Mouse (Mus musculus) midbrain, embryonic 13.5 days (tissue): ENCODE results near the gene Mtx2. TPM values are rescaled to one million over a fixed set of nuclear protein-coding genes. Genes with fewer than 3 reads are reported as not detected.

Experiments
- polyA plus RNA-seq: library from polyadenylated mRNA; unstranded; fragments of >200 nt; fragmentation: Nextera tagmentation; extraction: Ambion mirVana; gene quantifications from 2 replicates; pipeline ENCODE4 v1.2.1, GENCODE M21; 2015

Mtx2 gene
- polyA plus RNA-seq, 1 experiment from 2014 or later = 123 TPM

Other genes starting within 250 kb of the Mtx2 start
- gene Lnpk, start 246.4 kb upstream of the Mtx2 start, polyA plus RNA-seq = 51.2 and 63.7 TPM in 2 replicates
- gene Evx2, start 166.2 kb upstream of the Mtx2 start, polyA plus RNA-seq = 0.62 and 0.89 TPM in 2 replicates
- gene Hoxd13, start 157.5 kb upstream of the Mtx2 start, polyA plus RNA-seq = not detected in 2 replicates
- gene Hoxd12, start 150.8 kb upstream of the Mtx2 start, polyA plus RNA-seq = not detected in 2 replicates
- not detected in 2 replicates for gene Hoxd11, start 146.2 kb upstream of the Mtx2 start, polyA plus RNA-seq
- gene Hoxd10, start 133.9 kb upstream of the Mtx2 start, polyA plus RNA-seq = not detected in 2 replicates
- not detected in 2 replicates for gene Hoxd9, start 128.1 kb upstream of the Mtx2 start, polyA plus RNA-seq
- 0.08 TPM in 1 of 2 replicates, not detected in the other for gene Hoxd8, start 121.2 kb upstream of the Mtx2 start, polyA plus RNA-seq
- gene Hoxd3, start 113.9 kb upstream of the Mtx2 start, polyA plus RNA-seq = 0.17 TPM in 2 replicates
- not detected in 2 replicates for gene Hoxd4, start 113.9 kb upstream of the Mtx2 start, polyA plus RNA-seq
- not detected in 2 replicates for gene Gm28230, start 99.1 kb upstream of the Mtx2 start, polyA plus RNA-seq
- 0.08 TPM in 1 of 2 replicates, not detected in the other for gene Hoxd1, start 62.8 kb upstream of the Mtx2 start, polyA plus RNA-seq